Mouse (Mus musculus) stomach, embryonic 15.5 days (tissue): Measurements from ENCODE around the gene Gsdmc4. TPM values are rescaled to one million over a fixed set of nuclear protein-coding genes. Genes with fewer than 3 reads are reported as not detected.
"Not testable (repeated sequence)": the region's sequence is repeated elsewhere in the genome, so short reads cannot be mapped to it uniquely, and the experiment has no call there.

Experiments
- ATAC-seq: fragments of 200-750 bp; cut with Nextera tagmentation; 2 replicates; pipeline ENCODE4 v1.8.0; 2017; ENCODE audit warnings: low read depth, moderate number of reproducible peaks, moderate TSS enrichment; ENCODE audit not compliant: insufficient read depth, low FRiP score
- H3K27ac ChIP-seq: fragments of 300-500 bp; sonication (generic); 2 replicates; pipeline ENCODE4 v1.5.1; 2015; ENCODE audit warnings: mild to moderate bottlenecking, inconsistent platforms
- H3K27me3 ChIP-seq: fragments of 300-500 bp; sonication (generic); replicated peaks from 2 replicates; pipeline ENCODE4 v1.6.1; 2015; ENCODE audit warnings: inconsistent platforms
- H3K36me3 ChIP-seq: fragments of 300-500 bp; sonication (generic); 2 replicates; pipeline ENCODE4 v1.6.1; 2015; ENCODE audit warnings: inconsistent platforms
- H3K4me1 ChIP-seq: fragments of 300-500 bp; sonication (generic); 2 replicates; pipeline ENCODE4 v1.6.1; 2015; ENCODE audit warnings: inconsistent platforms
- H3K4me2 ChIP-seq: fragments of 300-500 bp; sonication (generic); 2 replicates; pipeline ENCODE4 v1.6.1; 2015; ENCODE audit warnings: mild to moderate bottlenecking, inconsistent platforms
- H3K4me3 ChIP-seq: fragments of 300-500 bp; sonication (generic); replicated peaks from 2 replicates; pipeline ENCODE4 v1.5.1; 2015; ENCODE audit warnings: inconsistent platforms
- H3K9ac ChIP-seq: fragments of 300-500 bp; sonication (generic); 2 replicates; pipeline ENCODE4 v1.6.1; 2015; ENCODE audit warnings: inconsistent platforms
- H3K9me3 ChIP-seq: fragments of 300-500 bp; sonication (generic); 2 replicates; pipeline ENCODE4 v1.6.1; 2016; ENCODE audit warnings: inconsistent platforms
- WGBS: fragments of 180-500 bp; shearing (Covaris S2); methylation state at CpG from one replicate; pipeline ENCODE4 v1.1.7; 2015; 5-methylcytosine and 5-hydroxymethylcytosine counted together
- polyA plus RNA-seq: library from polyadenylated mRNA; unstranded; fragments of >200 nt; fragmentation: Nextera tagmentation; extraction: Ambion mirVana; gene quantifications from 2 replicates; pipeline ENCODE4 v1.2.1, GENCODE M21; 2015

Gene Gsdmc4
- 1.1 and 1.4 TPM in 2 replicates for polyA plus RNA-seq

GRCm38 (mm10) chr15:63912197-63912596 lies at the start of gene Gsdmc4:
TSS of gene Gsdmc4 (minus strand) at chr15:63912297.
- not testable (repeated sequence) for H3K27me3 ChIP-seq, H3K27ac ChIP-seq, H3K36me3 ChIP-seq, ATAC-seq, H3K4me1 ChIP-seq, H3K4me2 ChIP-seq, H3K4me3 ChIP-seq, H3K9ac ChIP-seq, H3K9me3 ChIP-seq
- WGBS: 81% methylated on average over 2 of the region's 2 CpGs

GRCm38 (mm10) chr15:63960542-63960941 lies 48.4 kb upstream of the Gsdmc4 start:
- WGBS: 90% methylated on average over 2 of the region's 2 CpGs

GRCm38 (mm10) chr15:63957553-63957952 lies 45.5 kb upstream of the Gsdmc4 start:
- no peaks in the 10 kb centered on the region for H3K36me3 ChIP-seq
- H3K9ac ChIP-seq: no peak overlapping the region
- H3K4me1 ChIP-seq: no peaks in the 10 kb centered on the region
- no peaks in the 10 kb centered on the region for H3K9me3 ChIP-seq
- H3K27me3 ChIP-seq: no peaks in the 10 kb centered on the region
- H3K27ac ChIP-seq: no peak overlapping the region
- ATAC-seq: peak; percentile 31; the same call in 1 of the 2 replicates
- no peak overlapping the region for H3K4me3 ChIP-seq
- no peak overlapping the region for H3K4me2 ChIP-seq

More at GRCm38 (mm10) chr15:63960542-63960941, 48.4 kb upstream of the Gsdmc4 start:
- Histone ChIP-seq H3K36me3 (no peaks in the 10 kb centered on the region), H3K4me3 (no peak overlapping the region), H3K27me3 (no peaks in the 10 kb centered on the region), H3K4me2 (no peak overlapping the region), H3K9ac (no peak overlapping the region), H3K4me1 (no peaks in the 10 kb centered on the region), H3K9me3 (no peaks in the 10 kb centered on the region), H3K27ac (no peak overlapping the region)
- no peak for ATAC-seq

GRCm38 (mm10) chr15:63953256-63953655 lies 41.2 kb upstream of the Gsdmc4 start:
- H3K36me3 ChIP-seq: no peaks in the 10 kb centered on the region
- H3K4me1 ChIP-seq: no peaks in the 10 kb centered on the region
- ATAC-seq: no peak
- WGBS: 60% methylated on average over 4 of the region's 4 CpGs
- no peak overlapping the region for H3K4me2 ChIP-seq
- no peak overlapping the region for H3K4me3 ChIP-seq
- H3K9me3 ChIP-seq: no peaks in the 10 kb centered on the region
- no peak overlapping the region for H3K27ac ChIP-seq
- no peaks in the 10 kb centered on the region for H3K27me3 ChIP-seq
- H3K9ac ChIP-seq: no peak overlapping the region

GRCm38 (mm10) chr15:63941221-63941620 lies 29.1 kb upstream of the Gsdmc4 start:
- 88% methylated on average over 1 of the region's 1 CpGs for WGBS
- H3K4me2 ChIP-seq: no peak overlapping the region
- ATAC-seq: no peak
- peaks cover 7% of the 10 kb centered on the region; the same call in 1 of the 2 replicates for H3K36me3 ChIP-seq
- H3K9me3 ChIP-seq: no peaks in the 10 kb centered on the region
- no peak overlapping the region for H3K27ac ChIP-seq
- no peak overlapping the region for H3K4me3 ChIP-seq
- no peak overlapping the region for H3K9ac ChIP-seq
- H3K4me1 ChIP-seq: no peaks in the 10 kb centered on the region
- no peaks in the 10 kb centered on the region for H3K27me3 ChIP-seq

- Histone ChIP-seq H3K27me3 (no peaks in the 10 kb centered on the region), H3K4me2 (no peak overlapping the region), H3K9me3 (no peaks in the 10 kb centered on the region), H3K27ac (no peak overlapping the region), H3K36me3 (peaks cover 6% of the 10 kb centered on the region; the same call in 1 of the 2 replicates), H3K9ac (no peak overlapping the region), H3K4me3 (no peak overlapping the region), H3K4me1 (no peaks in the 10 kb centered on the region)
- ATAC-seq: no peak
- WGBS: 89% methylated on average over 1 of the region's 1 CpGs
These were observed 20.6 kb upstream of the Gsdmc4 start for GRCm38 (mm10) chr15:63932656-63933055.

GRCm38 (mm10) chr15:63931404-63931803 lies 19.3 kb upstream of the Gsdmc4 start:
- no peak for ATAC-seq
- Histone ChIP-seq H3K9ac (no peak overlapping the region), H3K27ac (no peak overlapping the region), H3K4me1 (no peaks in the 10 kb centered on the region), H3K4me3 (no peak overlapping the region), H3K4me2 (no peak overlapping the region), H3K27me3 (no peaks in the 10 kb centered on the region), H3K9me3 (no peaks in the 10 kb centered on the region), H3K36me3 (peaks cover 6% of the 10 kb centered on the region; the same call in 1 of the 2 replicates)
- 92% methylated on average over 1 of the region's 1 CpGs for WGBS

GRCm38 (mm10) chr15:63930107-63931041 lies 18.3 kb upstream of the Gsdmc4 start:
- no peak for ATAC-seq
- Histone ChIP-seq H3K27ac (no peak overlapping the region), H3K36me3 (peaks cover 6% of the 10 kb centered on the region; the same call in 1 of the 2 replicates), H3K4me2 (no peak overlapping the region), H3K4me1 (no peaks in the 10 kb centered on the region), H3K9ac (no peak overlapping the region), H3K9me3 (no peaks in the 10 kb centered on the region), H3K27me3 (no peaks in the 10 kb centered on the region), H3K4me3 (no peak overlapping the region)
- WGBS: 76% methylated on average over 18 of the region's 18 CpGs

GRCm38 (mm10) chr15:63926201-63926600 lies 14.1 kb upstream of the Gsdmc4 start:
- Histone ChIP-seq H3K36me3 (peaks cover 3% of the 10 kb centered on the region; the same call in 1 of the 2 replicates), H3K4me3 (no peak overlapping the region), H3K4me1 (no peaks in the 10 kb centered on the region), H3K27ac (no peak overlapping the region), H3K9me3 (no peaks in the 10 kb centered on the region), H3K9ac (no peak overlapping the region), H3K4me2 (no peak overlapping the region), H3K27me3 (no peaks in the 10 kb centered on the region)
- WGBS: 83% methylated on average over 3 of the region's 3 CpGs
- no peak for ATAC-seq

GRCm38 (mm10) chr15:63924484-63924883 lies 12.4 kb upstream of the Gsdmc4 start:
- H3K36me3 ChIP-seq: no peaks in the 10 kb centered on the region
- no peaks in the 10 kb centered on the region for H3K4me1 ChIP-seq
- ATAC-seq: no peak
- no peaks in the 10 kb centered on the region for H3K27me3 ChIP-seq
- no peak overlapping the region for H3K4me3 ChIP-seq
- no peaks in the 10 kb centered on the region for H3K9me3 ChIP-seq
- no peak overlapping the region for H3K4me2 ChIP-seq
- H3K9ac ChIP-seq: no peak overlapping the region
- no peak overlapping the region for H3K27ac ChIP-seq
- WGBS: 85% methylated on average over 1 of the region's 1 CpGs

GRCm38 (mm10) chr15:63921618-63922017 lies 9.5 kb upstream of the Gsdmc4 start:
- not testable (repeated sequence) for H3K4me3 ChIP-seq, H3K27ac ChIP-seq, ATAC-seq, H3K27me3 ChIP-seq, H3K9ac ChIP-seq, H3K36me3 ChIP-seq, H3K4me1 ChIP-seq, H3K9me3 ChIP-seq, H3K4me2 ChIP-seq
- 21% methylated on average over 3 of the region's 5 CpGs for WGBS

GRCm38 (mm10) chr15:63919728-63920127 lies 7.6 kb upstream of the Gsdmc4 start:
- not testable (repeated sequence) for H3K9ac ChIP-seq, H3K4me3 ChIP-seq, H3K27ac ChIP-seq, H3K36me3 ChIP-seq, H3K4me1 ChIP-seq, H3K4me2 ChIP-seq, H3K27me3 ChIP-seq, ATAC-seq, H3K9me3 ChIP-seq
- WGBS: 78% methylated on average over 2 of the region's 2 CpGs
